Mouse (Mus musculus): ENCODE measurements around the gene Klk1b5. TPM values are rescaled to one million over a fixed set of nuclear protein-coding genes. Genes with fewer than 3 reads are reported as not detected.

Klk1b5 gene
- total RNA-seq, 4 experiments from 2014 or later, result not detected

DNA sequence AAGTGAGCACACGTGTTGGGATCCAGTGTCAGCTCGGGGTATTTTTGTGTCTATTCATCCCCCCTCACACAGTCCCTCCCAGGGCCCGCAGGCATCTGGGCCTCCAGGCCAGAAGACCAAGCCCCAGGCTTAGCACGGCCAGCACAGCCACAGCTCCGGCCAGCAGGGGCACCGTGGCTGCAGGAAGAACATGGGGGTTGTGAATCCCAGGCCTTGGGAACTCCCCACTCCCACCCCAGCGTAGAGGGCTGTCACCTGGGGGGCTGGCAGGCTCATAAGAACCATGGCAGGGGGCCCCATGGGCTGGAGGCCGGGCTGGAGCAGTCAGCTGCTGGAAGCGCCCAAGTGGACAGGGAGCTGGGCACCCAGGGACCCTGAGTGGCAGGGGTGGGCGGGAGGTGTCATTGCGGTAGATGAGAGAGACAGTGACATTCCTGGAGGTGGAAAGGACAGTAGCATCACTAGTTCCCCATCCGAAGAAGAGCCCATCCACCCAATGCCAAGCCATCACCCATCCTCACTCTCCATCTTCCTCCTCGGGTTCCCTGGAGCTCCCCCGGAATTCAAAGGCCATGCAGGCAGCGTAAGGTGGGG, 37.4 kb downstream of the Klk1b5 start:
- no peak for DNase-seq (ENCODE audit: low spot score)

DNA sequence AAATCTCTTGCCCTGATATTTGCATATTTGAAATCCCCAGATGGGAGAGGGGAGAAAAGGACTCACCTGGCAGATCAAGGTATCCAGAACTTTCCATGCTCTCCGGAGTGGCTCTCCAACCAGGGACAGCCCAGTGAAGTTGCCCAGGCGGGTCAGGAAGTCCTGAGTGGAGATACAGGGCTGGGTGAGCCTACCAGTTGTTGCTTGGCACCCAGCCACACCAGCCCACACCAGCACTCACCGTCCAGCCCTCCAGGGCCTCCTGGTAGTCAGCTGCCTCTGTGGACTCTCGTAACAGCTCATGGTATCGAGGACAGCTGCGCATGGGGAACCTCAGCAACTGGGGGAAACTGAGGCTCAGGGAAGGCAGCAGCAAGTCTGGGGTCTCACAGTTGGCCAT, 39.2 kb downstream of the Klk1b5 start:
- DNase-seq (ENCODE audit: low spot score), result no peak

DNA sequence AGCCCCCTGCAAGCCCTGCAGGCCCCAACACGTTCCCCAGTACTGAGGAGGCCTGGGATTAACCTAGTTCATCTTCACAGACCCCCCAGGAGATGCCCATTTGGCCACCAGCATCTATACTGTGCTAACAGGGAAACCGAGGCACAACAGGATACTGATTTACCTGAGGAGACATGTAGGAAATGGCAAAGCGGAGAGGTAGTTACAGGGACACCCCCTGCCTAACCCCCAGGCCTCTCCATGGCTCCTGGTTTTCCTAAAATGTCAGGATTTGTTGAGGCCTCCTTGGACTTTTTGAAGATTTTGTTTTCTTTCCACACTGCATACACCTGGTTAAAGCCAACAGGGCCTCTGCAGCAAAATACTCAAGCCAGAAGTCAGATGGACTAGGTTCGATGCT, 41.5 kb downstream of the Klk1b5 start, which contains the start of gene Acp4:
Gene Acp4 (minus strand): TSS at position 101 of the 400 bp plus-strand sequence.
- no peak for DNase-seq (ENCODE audit: low spot score)

DNA sequence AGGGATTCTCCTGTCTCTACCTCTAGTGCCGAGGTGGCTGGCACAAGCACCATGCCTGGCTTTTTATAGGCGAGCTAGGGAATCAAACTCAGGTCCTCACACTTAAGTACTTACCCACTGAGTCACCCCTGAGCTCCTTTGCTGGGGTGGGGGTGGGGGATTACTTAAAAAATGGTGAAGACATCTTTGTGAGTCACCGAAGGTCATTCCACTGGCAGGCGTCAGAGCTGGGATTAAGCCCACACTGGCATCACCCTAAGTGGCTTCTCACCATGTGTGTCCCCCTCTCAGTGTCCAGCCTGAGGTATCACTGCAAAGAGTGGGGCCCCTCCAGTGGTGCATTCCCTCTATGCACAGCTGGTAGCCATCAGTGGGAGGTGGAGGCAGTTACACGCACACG, 44.7 kb downstream of the Klk1b5 start:
- DNase-seq (ENCODE audit: low spot score), result no peak

DNA sequence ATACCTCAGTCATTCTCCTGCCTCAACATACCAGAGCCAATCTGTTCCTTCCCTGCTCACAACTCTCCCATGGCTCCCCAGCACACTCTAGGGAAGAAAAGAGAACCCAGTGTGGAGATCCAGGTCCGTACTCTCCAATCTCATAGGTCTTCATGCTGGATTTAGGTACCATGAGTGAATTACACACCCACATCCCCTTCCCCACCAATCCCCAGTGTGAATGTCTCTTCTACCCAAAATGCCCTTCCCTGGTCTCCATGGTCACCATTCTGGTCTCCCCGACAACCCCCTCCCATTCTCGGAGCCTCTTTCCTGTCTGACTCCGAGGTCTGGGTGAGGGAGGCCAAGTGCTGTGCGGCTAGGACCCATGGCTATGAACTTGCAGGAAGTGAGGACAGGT, 45.4 kb downstream of the Klk1b5 start, which contains the start of gene Gm15517:
Gene Gm15517 (plus strand): TSS at position 301 of the 400 bp plus-strand sequence.
- DNase-seq (ENCODE audit: low spot score), result no peak

DNA sequence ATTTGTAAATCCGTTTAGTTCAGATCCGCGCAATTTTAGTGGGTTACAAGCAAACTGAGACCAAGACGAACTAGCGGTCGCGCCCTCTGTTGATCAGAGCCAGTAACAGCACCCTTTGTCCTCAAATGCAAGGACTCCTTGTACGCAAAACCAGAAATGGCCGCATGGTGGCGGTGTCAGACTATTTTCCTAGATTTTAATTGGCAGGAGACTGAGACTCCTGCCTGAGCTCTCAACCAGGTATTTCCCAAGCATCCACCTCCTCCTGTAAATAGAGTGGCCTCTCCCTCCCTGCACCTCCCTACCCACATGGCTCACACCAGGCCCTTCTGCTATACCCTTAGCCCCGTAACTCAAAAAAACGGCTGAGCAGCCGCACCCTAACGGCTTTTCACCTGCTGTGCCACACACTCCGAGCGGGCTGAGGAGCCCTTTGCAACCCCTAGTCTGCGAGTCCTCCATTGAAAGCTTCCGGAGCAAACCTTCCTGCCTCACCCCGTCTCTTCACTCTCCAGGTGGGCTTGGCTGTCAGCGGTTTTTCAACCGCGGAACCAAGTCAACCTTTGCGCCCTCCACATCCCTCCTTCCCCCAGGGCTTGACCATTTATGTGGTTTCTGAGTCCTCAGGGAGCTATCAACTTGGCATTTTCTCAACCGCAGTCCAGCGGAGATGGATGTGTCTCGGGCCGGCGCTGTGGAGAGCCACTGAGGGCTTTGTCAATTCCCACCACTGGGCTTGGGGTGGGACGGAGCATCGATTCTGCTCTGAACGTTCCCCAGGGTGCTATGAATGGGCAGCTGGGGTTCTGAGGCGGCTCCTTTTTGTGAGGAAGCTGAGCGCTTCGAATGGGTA, 47.3 kb downstream of the Klk1b5 start:
- peak; percentile 95 for DNase-seq (ENCODE audit: low spot score)

DNA sequence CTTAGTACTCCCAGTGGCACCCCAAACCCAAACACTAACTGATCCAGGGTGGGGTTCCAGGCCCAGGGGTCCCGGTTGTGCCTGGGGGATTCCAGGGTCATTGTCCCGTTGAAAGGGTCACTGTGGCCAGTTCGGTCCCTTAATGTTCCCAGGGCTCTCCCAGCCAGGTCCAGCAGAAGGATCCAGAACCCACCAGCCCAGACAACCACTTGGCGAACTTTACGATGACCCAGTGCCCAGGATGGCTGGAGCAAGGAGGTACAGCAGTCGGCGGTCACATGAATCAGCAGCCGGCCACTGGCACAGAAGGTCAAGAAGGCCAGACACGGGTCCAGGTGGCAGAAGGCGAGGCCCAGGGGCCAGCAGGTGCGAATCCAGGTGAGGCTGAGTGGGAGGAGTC, 52.4 kb downstream of the Klk1b5 start:
- DNase-seq (ENCODE audit: low spot score), result no peak

DNA sequence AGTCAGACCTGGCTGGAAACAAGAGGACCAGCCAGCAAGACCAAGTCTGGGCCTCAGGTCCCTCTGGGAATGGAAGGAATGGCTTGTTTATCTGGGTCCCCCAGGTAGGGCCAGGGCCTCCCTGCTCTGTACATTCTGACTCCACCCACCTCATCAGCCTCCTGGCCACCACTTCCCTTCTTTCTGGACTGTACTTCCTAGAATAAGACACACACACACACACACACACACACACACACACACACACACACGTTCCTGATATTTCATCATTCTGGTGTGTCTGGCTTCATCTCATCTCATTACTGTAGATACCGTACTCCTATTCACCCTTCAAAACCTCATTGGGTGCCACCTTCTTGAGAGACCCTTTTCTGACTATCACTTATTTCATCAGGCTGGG, 53.7 kb downstream of the Klk1b5 start:
- no peak for DNase-seq (ENCODE audit: low spot score)

Other genes starting within 250 kb of the Klk1b5 start
- gene Klk1b1, start 249.2 kb upstream of the Klk1b5 start, total RNA-seq (2022), result not detected
- not detected for gene Klk1b9, start 239.9 kb upstream of the Klk1b5 start, total RNA-seq (2022)
- gene Klk1b11, start 220.1 kb upstream of the Klk1b5 start, total RNA-seq (2022), result not detected
- 1 to 10 TPM; 1.7 to 7.4 (median 4.1) TPM for gene Klk1b26, start 203.8 kb upstream of the Klk1b5 start, total RNA-seq (2022)
- not detected for gene Klk1b27, start 163.7 kb upstream of the Klk1b5 start, total RNA-seq (2022)
- gene Klk1b21, start 113.6 kb upstream of the Klk1b5 start, total RNA-seq (2022), result not detected
- not detected for gene Klk1b22, start 103.3 kb upstream of the Klk1b5 start, total RNA-seq (2022)
- gene Klk1b16, start 79.2 kb upstream of the Klk1b5 start, total RNA-seq (2022), result not detected
- gene Klk1b24, start 27.7 kb upstream of the Klk1b5 start, total RNA-seq (2022), result not detected
- gene Klk1b3, start 17.8 kb upstream of the Klk1b5 start, total RNA-seq (2022), result not detected
- not detected for gene Klk1b4, start 8.5 kb upstream of the Klk1b5 start, total RNA-seq (2022)
- under 1 TPM in 2 of 4 experiments, not detected in 2; 0.47 to 0.57 TPM for gene Klk1, start 9.4 kb downstream of the Klk1b5 start, total RNA-seq (2022)
- gene Gm36864, start 20.2 kb downstream of the Klk1b5 start, total RNA-seq (2022), result not detected
- gene 1700028J19Rik, start 30.8 kb downstream of the Klk1b5 start, total RNA-seq (2022), result under 1 TPM; 0.31 to 0.98 (median 0.74) TPM
- gene 2410002F23Rik, start 30.8 kb downstream of the Klk1b5 start, total RNA-seq (2022), result 10 to 100 TPM in 3 of 4 experiments, 1 to 10 TPM in 1; 8.9 to 18.2 (median 13.7) TPM
- gene Acp4, start 41.4 kb downstream of the Klk1b5 start, total RNA-seq (2022), result not detected
- gene Gm15517, start 45.5 kb downstream of the Klk1b5 start, total RNA-seq (2022), result not detected
- gene Clec11a, start 91.0 kb downstream of the Klk1b5 start, total RNA-seq (2022), result 1 to 10 TPM in 1 of 4 experiments, under 1 TPM in 3; 0.41 to 1.2 (median 0.67) TPM
- 1 to 10 TPM; 1.8 to 4.7 (median 3.3) TPM for gene Shank1, start 94.3 kb downstream of the Klk1b5 start, total RNA-seq (2022)
- gene Syt3, start 168.2 kb downstream of the Klk1b5 start, total RNA-seq (2022), result 1 to 10 TPM; 2.4 to 3.7 (median 3.1) TPM
- gene 1700008O03Rik, start 169.9 kb downstream of the Klk1b5 start, total RNA-seq (2022), result under 1 TPM in 1 of 4 experiments, not detected in 3; 0.46 TPM
- 10 to 100 TPM; 33.5 to 37.9 (median 36.4) TPM for gene Lrrc4b, start 213.1 kb downstream of the Klk1b5 start, total RNA-seq (2022)
- 1 to 10 TPM in 1 of 4 experiments, under 1 TPM in 1, not detected in 2; 0.79 to 1.5 TPM for gene Aspdh, start 249.4 kb downstream of the Klk1b5 start, total RNA-seq (2022)

All from heart, adult 8-10 months (tissue).